Mouse (Mus musculus) stomach, embryonic 16.5 days (tissue): Measurements from ENCODE around the gene Kif21a. TPM values are rescaled to one million over a fixed set of nuclear protein-coding genes. Genes with fewer than 3 reads are reported as not detected.

ENCODE experiments used
- ATAC-seq: fragments of 200-750 bp; cut with Nextera tagmentation; 2 replicates; pipeline ENCODE4 v1.8.0; 2017; ENCODE audit warnings: moderate number of reproducible peaks, moderate TSS enrichment; ENCODE audit not compliant: insufficient read depth, low FRiP score
- H3K27ac ChIP-seq: fragments of 300-500 bp; sonication (generic); 2 replicates; pipeline ENCODE4 v1.5.1; 2014; ENCODE audit warnings: low read length
- H3K27me3 ChIP-seq: fragments of 300-500 bp; sonication (generic); 2 replicates; pipeline ENCODE4 v1.6.1; 2014; ENCODE audit warnings: low read length, control low read depth, mixed read lengths; ENCODE audit not compliant: control insufficient read depth, insufficient read depth
- H3K36me3 ChIP-seq: fragments of 300-500 bp; sonication (generic); 2 replicates; pipeline ENCODE4 v1.6.1; 2014; ENCODE audit warnings: low read length; ENCODE audit not compliant: control insufficient read depth, insufficient read depth
- H3K4me1 ChIP-seq: fragments of 300-500 bp; sonication (generic); 2 replicates; pipeline ENCODE4 v1.6.1; 2014; ENCODE audit warnings: low read length, control low read depth, mixed read lengths; ENCODE audit not compliant: control insufficient read depth, insufficient read depth
- H3K4me2 ChIP-seq: fragments of 300-500 bp; sonication (generic); 2 replicates; pipeline ENCODE4 v1.6.1; 2014; ENCODE audit warnings: low read depth, low read length, mixed read lengths
- H3K4me3 ChIP-seq: fragments of 300-500 bp; sonication (generic); replicated peaks from 2 replicates; pipeline ENCODE4 v1.5.1; 2014; ENCODE audit warnings: mild to moderate bottlenecking, low read length
- H3K9ac ChIP-seq: fragments of 300-500 bp; sonication (generic); 2 replicates; pipeline ENCODE4 v1.6.1; 2014; ENCODE audit warnings: low read length
- H3K9me3 ChIP-seq: fragments of 300-500 bp; sonication (generic); replicated peaks from 2 replicates; pipeline ENCODE4 v1.6.1; 2016; ENCODE audit warnings: low read length, control low read depth; ENCODE audit not compliant: control insufficient read depth
- WGBS: fragments of 180-500 bp; shearing (Covaris S2); extraction: QIAGEN DNeasy Blood & Tissue Kit; methylation state at CpG from one replicate; pipeline ENCODE4 v1.1.7; 2014; 5-methylcytosine and 5-hydroxymethylcytosine counted together
- polyA plus RNA-seq: library from polyadenylated mRNA; unstranded; fragments of >200 nt; fragmentation: Nextera tagmentation; extraction: Ambion mirVana; gene quantifications from 2 replicates; pipeline ENCODE4 v1.2.1, GENCODE M21; 2015

Gene Kif21a
- polyA plus RNA-seq, 1 experiment from 2014 or later, result 20.8 TPM

DNA sequence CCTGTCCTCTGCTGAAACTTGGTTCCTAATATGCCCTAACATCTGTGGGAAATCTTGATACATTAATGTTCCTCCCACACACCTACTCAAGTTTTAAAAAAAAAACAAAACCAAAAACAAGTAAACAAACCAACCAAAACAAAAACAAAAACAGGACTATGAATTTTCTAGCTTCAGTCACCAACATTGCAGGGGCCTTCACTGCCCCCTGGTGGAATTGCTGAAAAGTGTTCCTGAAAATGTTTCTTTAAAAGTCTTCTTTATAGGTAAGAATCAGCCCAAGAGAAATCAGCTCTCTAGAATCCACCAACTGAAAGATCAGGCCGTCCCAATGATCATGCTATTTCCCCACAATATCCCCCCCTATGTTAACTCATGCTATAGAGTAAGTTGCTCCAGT lies 120.7 kb downstream of the Kif21a start:
- WGBS, result 17% methylated on average over 1 of the region's 1 CpGs
- no peaks in the 10 kb centered on the region for H3K4me1 ChIP-seq
- no peak overlapping the region for H3K9ac ChIP-seq
- no peak overlapping the region for H3K27ac ChIP-seq
- H3K36me3 ChIP-seq, result no peaks in the 10 kb centered on the region
- no peak overlapping the region for H3K4me2 ChIP-seq
- H3K27me3 ChIP-seq, result no peaks in the 10 kb centered on the region
- H3K9me3 ChIP-seq, result peaks cover 3% of the 10 kb centered on the region; the same call in 1 of the 2 replicates
- H3K4me3 ChIP-seq, result no peak overlapping the region
- ATAC-seq, result no peak

DNA sequence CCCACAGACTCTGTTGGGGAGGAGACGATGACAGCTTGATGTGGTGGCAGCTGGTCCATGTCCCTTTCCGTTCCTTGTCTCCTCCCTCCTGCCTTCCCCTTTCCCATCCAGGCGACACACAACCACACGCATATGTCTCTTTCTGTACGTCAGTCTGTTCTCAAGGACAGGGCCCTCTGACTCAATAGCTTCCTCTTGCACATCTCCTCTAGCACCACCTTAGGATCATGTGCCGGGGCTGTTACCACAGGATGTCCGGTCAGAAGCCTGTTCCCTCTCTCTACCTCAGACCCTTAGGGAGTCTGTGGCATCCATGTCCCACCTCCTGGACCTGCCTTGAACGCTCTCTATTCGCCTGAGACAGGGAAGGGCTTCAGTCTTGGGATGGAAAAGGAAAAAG lies 153.3 kb downstream of the Kif21a start:
- 76% methylated on average over 9 of the region's 9 CpGs for whole genome bisulfite sequencing
- Histone ChIP-seq H3K9ac (no peak overlapping the region), H3K4me3 (no peak overlapping the region), H3K27ac (no peak overlapping the region), H3K9me3 (no peaks in the 10 kb centered on the region), H3K27me3 (no peaks in the 10 kb centered on the region), H3K4me2 (no peak overlapping the region), H3K4me1 (no peaks in the 10 kb centered on the region), H3K36me3 (no peaks in the 10 kb centered on the region)
- ATAC-seq, result no peak

DNA sequence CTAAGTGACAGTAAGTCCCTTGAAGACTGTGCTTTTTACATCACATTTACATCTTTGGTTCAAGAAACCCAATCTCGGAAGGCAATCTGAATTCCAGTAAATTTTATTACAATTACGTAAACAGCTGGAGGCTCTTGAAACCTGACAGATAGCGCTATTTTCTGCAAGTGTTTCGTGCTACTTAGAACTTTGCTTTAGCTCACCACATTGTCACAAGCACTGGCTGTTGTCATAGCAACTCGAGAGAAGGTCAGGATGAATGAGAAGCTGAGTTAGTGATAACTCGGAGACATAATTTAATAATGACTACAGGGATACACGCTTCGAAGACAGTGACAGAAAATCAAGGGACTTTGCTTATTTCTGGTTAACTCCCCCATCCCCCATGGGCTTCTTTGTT lies 162.3 kb downstream of the Kif21a start:
- Histone ChIP-seq H3K4me3 (no peak overlapping the region), H3K27ac (no peak overlapping the region), H3K9me3 (no peaks in the 10 kb centered on the region), H3K27me3 (no peaks in the 10 kb centered on the region), H3K4me2 (no peak overlapping the region), H3K4me1 (no peaks in the 10 kb centered on the region), H3K9ac (no peak overlapping the region), H3K36me3 (no peaks in the 10 kb centered on the region)
- no peak for ATAC-seq
- WGBS, result 67% methylated on average over 8 of the region's 8 CpGs

Other genes with a start within 250 kb of the Kif21a start
- gene Abcd2, start 141.9 kb upstream of the Kif21a start, polyA plus RNA-seq, result 1.7 and 2.9 TPM in 2 replicates
- not detected in 2 replicates for gene CN725425, start 149.5 kb upstream of the Kif21a start, polyA plus RNA-seq